Mouse (Mus musculus): ENCODE measurements around the gene Dvl3.
"Not testable (repeated sequence)": the region's sequence is repeated elsewhere in the genome, so short reads cannot be mapped to it uniquely, and the experiment has no call there.

DNA sequence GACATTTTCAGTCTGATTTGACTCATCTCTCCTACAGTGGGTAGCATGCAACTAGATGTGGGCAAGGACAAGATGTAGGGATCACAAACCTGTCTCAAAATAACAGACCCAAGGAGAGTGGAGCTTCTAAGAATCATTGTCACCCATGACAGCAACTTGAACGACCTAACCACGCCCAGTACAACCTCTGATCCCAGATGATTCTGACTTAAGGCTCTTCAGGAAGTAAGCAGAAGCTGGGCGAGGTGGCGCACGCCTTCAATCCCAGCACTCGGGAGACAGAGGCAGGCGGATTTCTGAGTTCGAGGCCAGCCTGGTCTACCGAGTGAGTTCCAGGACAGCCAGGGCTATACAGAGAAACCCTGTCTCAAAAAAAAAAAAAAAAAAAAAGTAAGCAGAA is 28.0 kb upstream of the Dvl3 start:
- not testable (repeated sequence) for TF ChIP-seq MAZ (IDR thresholded peaks at IDR 0.05; ENCODE audit: low read depth, low read length); CTCF (IDR thresholded peaks at IDR 0.05 in 2 of 3, conservative IDR thresholded peaks at IDR 0.05 in 1 of 3; ENCODE audit: control insufficient read depth in 1 of 3, insufficient read depth in 1 of 3, low read depth in 2 of 3, low read length in 3 of 3, poor library complexity in 1 of 3, severe bottlenecking in 1 of 3); TAL1 (IDR thresholded peaks at IDR 0.05; ENCODE audit: low read length); JUND (IDR thresholded peaks at IDR 0.05; ENCODE audit: low read depth, low read length); UBTF (IDR thresholded peaks at IDR 0.05; ENCODE audit: borderline replicate concordance, insufficient read depth, low read depth, low read length); ZMIZ1 (IDR thresholded peaks at IDR 0.05; ENCODE audit: low read depth, low read length); EP300 (IDR thresholded peaks at IDR 0.05; ENCODE audit: low read depth in 1 of 2, low read length in 2 of 2); POLR2AphosphoS2 (IDR thresholded peaks at IDR 0.05; ENCODE audit: low read length); GATA1 (IDR thresholded peaks at IDR 0.05; ENCODE audit: low read depth, low read length); MAFK (IDR thresholded peaks at IDR 0.05; ENCODE audit: borderline replicate concordance, low read depth, low read length); ZC3H11A (IDR thresholded peaks at IDR 0.05; ENCODE audit: low read depth, low read length)

Measured in MEL (cell line).